Mouse (Mus musculus) heart, embryonic 15.5 days (tissue): ENCODE results near the gene Car6. TPM values are rescaled to one million over a fixed set of nuclear protein-coding genes. Genes with fewer than 3 reads are reported as not detected.
A peak's percentile ranks its signal among the peaks of the same experiment; 100 is the strongest.

ENCODE experiments used
- ATAC-seq: fragments of 200-750 bp; cut with Nextera tagmentation; replicated peaks from 2 replicates; pipeline ENCODE4 v1.8.0; 2017; ENCODE audit warnings: low read depth, moderate TSS enrichment; ENCODE audit not compliant: insufficient number of reproducible peaks, insufficient read depth, low FRiP score
- H3K27ac ChIP-seq: fragments of 300-500 bp; sonication (generic); 2 replicates; pipeline ENCODE4 v1.5.1; 2015; ENCODE audit warnings: mild to moderate bottlenecking, inconsistent platforms
- H3K27me3 ChIP-seq: fragments of 300-500 bp; sonication (generic); 2 replicates; pipeline ENCODE4 v1.6.1; 2015; ENCODE audit warnings: inconsistent platforms
- H3K36me3 ChIP-seq: fragments of 300-500 bp; sonication (generic); 2 replicates; pipeline ENCODE4 v1.6.1; 2015; ENCODE audit warnings: mild to moderate bottlenecking, inconsistent platforms
- H3K4me1 ChIP-seq: fragments of 300-500 bp; sonication (generic); replicated peaks from 2 replicates; pipeline ENCODE4 v1.6.1; 2015; ENCODE audit warnings: inconsistent platforms
- H3K4me2 ChIP-seq: fragments of 300-500 bp; sonication (generic); 2 replicates; pipeline ENCODE4 v1.6.1; 2015; ENCODE audit warnings: inconsistent platforms, mild to moderate bottlenecking, moderate library complexity
- H3K4me3 ChIP-seq: fragments of 300-500 bp; sonication (generic); 2 replicates; pipeline ENCODE4 v1.5.1; 2015; ENCODE audit warnings: mild to moderate bottlenecking, inconsistent platforms
- H3K9ac ChIP-seq: fragments of 300-500 bp; sonication (generic); 2 replicates; pipeline ENCODE4 v1.6.1; 2015; ENCODE audit warnings: mild to moderate bottlenecking, inconsistent platforms
- H3K9me3 ChIP-seq: fragments of 300-500 bp; sonication (generic); replicated peaks from 2 replicates; pipeline ENCODE4 v1.6.1; 2016; ENCODE audit warnings: inconsistent platforms
- WGBS: fragments of 180-500 bp; shearing (Covaris S2); methylation state at CpG from one replicate; pipeline ENCODE4 v1.1.7; 2015; ENCODE audit warnings: mixed read lengths; 5-methylcytosine and 5-hydroxymethylcytosine counted together
- polyA plus RNA-seq: library from polyadenylated mRNA; unstranded; fragments of >200 nt; fragmentation: Nextera tagmentation; extraction: Ambion mirVana; gene quantifications from 2 replicates; pipeline ENCODE4 v1.2.1, GENCODE M21; 2015

Car6 gene
- polyA plus RNA-seq, 1 experiment from 2014 or later = not detected

GRCm38 (mm10) chr4:150213910-150214309 lies 12.8 kb upstream of the Car6 start:
- ATAC-seq = no peak
- Histone ChIP-seq H3K4me2 (no peak overlapping the region), H3K27me3 (no peaks in the 10 kb centered on the region), H3K9ac (no peak overlapping the region), H3K4me3 (no peak overlapping the region), H3K9me3 (no peaks in the 10 kb centered on the region), H3K4me1 (peaks cover 6% of the 10 kb centered on the region; the same call in 1 of the 2 replicates), H3K27ac (no peak overlapping the region), H3K36me3 (no peaks in the 10 kb centered on the region)
- WGBS = 31% methylated on average over 5 of the region's 5 CpGs

DNA sequence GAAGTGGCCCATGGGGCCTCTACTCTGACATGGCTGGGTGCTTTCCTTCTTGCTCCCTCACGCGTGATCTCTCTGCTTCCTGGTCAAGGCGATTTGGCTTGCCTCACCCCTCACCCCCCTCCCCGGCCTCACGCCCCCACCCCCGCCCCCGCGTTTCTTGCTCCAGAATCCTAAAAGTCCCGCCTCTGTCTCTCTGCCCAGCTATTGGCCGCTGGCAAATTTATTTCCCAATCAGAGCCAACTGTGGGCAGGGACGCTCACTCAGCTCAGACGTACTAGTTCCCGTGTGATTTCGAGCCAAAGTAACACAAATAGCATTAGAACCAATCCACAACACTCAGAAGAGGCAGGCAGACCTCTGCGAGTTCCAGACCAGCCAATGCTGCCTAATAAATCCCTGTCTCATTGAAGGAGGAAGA lies 11.4 kb upstream of the Car6 start:
- no peaks in the 10 kb centered on the region for H3K27me3 ChIP-seq
- WGBS = 2% methylated on average over 15 of the region's 15 CpGs
- H3K9ac ChIP-seq = peak overlapping the region; percentile 49; the same call in 1 of the 2 replicates
- H3K27ac ChIP-seq = 0 out of 2 replicates have a peak overlapping the region, but pooled peaks have one; percentile 48
- H3K4me2 ChIP-seq = peak overlapping the region; percentile 71
- ATAC-seq = peak; percentile 76
- H3K36me3 ChIP-seq = no peaks in the 10 kb centered on the region
- peaks cover 6% of the 10 kb centered on the region; the same call in 1 of the 2 replicates for H3K4me1 ChIP-seq
- H3K4me3 ChIP-seq = peak overlapping the region; percentile 45
- no peaks in the 10 kb centered on the region for H3K9me3 ChIP-seq

GRCm38 (mm10) chr4:150211930-150212552 lies 10.9 kb upstream of the Car6 start:
- H3K27me3 ChIP-seq = no peaks in the 10 kb centered on the region
- H3K4me1 ChIP-seq = peaks cover 6% of the 10 kb centered on the region; the same call in 1 of the 2 replicates
- no peak overlapping the region for H3K9ac ChIP-seq
- WGBS = 50% methylated on average over 10 of the region's 10 CpGs
- H3K9me3 ChIP-seq = no peaks in the 10 kb centered on the region
- H3K36me3 ChIP-seq = no peaks in the 10 kb centered on the region
- H3K4me3 ChIP-seq = peak overlapping the region; percentile 45
- peak overlapping the region; percentile 71 for H3K4me2 ChIP-seq
- no peak for ATAC-seq
- no peak overlapping the region for H3K27ac ChIP-seq

GRCm38 (mm10) chr4:150210306-150210705 lies 9.2 kb upstream of the Car6 start:
- H3K4me3 ChIP-seq = no peak overlapping the region
- peaks cover 6% of the 10 kb centered on the region; the same call in 1 of the 2 replicates for H3K4me1 ChIP-seq
- 79% methylated on average over 8 of the region's 8 CpGs for WGBS
- no peaks in the 10 kb centered on the region for H3K27me3 ChIP-seq
- H3K9me3 ChIP-seq = no peaks in the 10 kb centered on the region
- H3K27ac ChIP-seq = no peak overlapping the region
- H3K9ac ChIP-seq = no peak overlapping the region
- ATAC-seq = no peak
- H3K4me2 ChIP-seq = no peak overlapping the region
- no peaks in the 10 kb centered on the region for H3K36me3 ChIP-seq

DNA sequence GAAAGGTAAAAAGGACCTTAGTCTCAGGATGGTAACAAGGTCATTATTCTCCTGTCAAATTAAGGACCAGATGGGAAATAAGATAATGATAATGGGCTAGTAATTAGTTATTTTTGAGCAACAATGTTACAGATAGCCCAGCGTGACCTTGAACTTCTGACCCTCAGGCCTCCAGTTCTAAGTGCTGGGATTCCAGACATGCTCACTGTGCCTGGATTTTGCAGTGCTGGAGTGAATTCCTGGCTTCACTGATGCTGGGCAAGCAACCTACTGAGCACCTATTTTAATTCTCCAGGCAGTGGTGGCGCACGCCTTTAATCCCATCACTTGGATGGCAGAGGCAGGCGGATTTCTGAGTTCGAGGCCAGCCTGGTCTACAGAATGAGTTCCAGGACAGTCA lies 8.6 kb upstream of the Car6 start:
- H3K27me3 ChIP-seq = no peaks in the 10 kb centered on the region
- H3K36me3 ChIP-seq = no peaks in the 10 kb centered on the region
- ATAC-seq = no peak
- no peak overlapping the region for H3K4me2 ChIP-seq
- WGBS = 87% methylated on average over 5 of the region's 5 CpGs
- H3K4me1 ChIP-seq = peaks cover 6% of the 10 kb centered on the region; the same call in 1 of the 2 replicates
- H3K9me3 ChIP-seq = no peaks in the 10 kb centered on the region
- no peak overlapping the region for H3K4me3 ChIP-seq
- H3K27ac ChIP-seq = no peak overlapping the region
- H3K9ac ChIP-seq = no peak overlapping the region

- H3K36me3 ChIP-seq = no peaks in the 10 kb centered on the region
- ATAC-seq = no peak
- H3K4me1 ChIP-seq = no peaks in the 10 kb centered on the region
- H3K27ac ChIP-seq = no peak overlapping the region
- no peaks in the 10 kb centered on the region for H3K9me3 ChIP-seq
- no peak overlapping the region for H3K9ac ChIP-seq
- no peak overlapping the region for H3K4me3 ChIP-seq
- no peak overlapping the region for H3K4me2 ChIP-seq
- H3K27me3 ChIP-seq = no peaks in the 10 kb centered on the region
- WGBS = 80% methylated on average over 3 of the region's 3 CpGs
Observed at GRCm38 (mm10) chr4:150204877-150205276, 3.7 kb upstream of the Car6 start.

GRCm38 (mm10) chr4:150202702-150203101 lies 1.6 kb upstream of the Car6 start:
- 74% methylated on average over 5 of the region's 5 CpGs for WGBS
- no peaks in the 10 kb centered on the region for H3K36me3 ChIP-seq
- no peaks in the 10 kb centered on the region for H3K27me3 ChIP-seq
- no peak for ATAC-seq
- no peaks in the 10 kb centered on the region for H3K4me1 ChIP-seq
- no peaks in the 10 kb centered on the region for H3K9me3 ChIP-seq
- H3K27ac ChIP-seq = no peak overlapping the region
- no peak overlapping the region for H3K4me2 ChIP-seq
- no peak overlapping the region for H3K4me3 ChIP-seq
- no peak overlapping the region for H3K9ac ChIP-seq

DNA sequence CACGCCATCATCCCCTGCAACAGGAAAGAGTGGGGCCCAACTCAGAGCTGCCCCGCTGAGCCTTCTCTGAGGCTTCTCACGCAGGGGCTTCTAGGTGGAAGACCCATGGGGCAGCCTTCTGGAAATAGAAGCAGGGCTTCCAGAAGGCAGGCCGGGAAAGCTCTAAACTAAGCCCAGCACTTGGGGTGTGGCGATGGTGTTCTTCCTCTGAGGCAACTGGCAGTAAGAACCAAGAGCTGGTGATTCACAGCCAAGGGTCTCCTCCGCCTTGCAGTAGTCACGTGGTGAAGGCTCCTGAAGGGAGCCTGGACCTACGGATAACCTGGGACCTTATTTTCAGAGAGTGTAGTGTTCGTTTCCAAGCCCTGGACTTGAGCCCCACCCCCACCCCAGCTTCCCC lies 2.9 kb downstream of the Car6 start:
- H3K4me3 ChIP-seq = no peak overlapping the region
- H3K27ac ChIP-seq = no peak overlapping the region
- ATAC-seq = no peak
- H3K4me2 ChIP-seq = no peak overlapping the region
- no peaks in the 10 kb centered on the region for H3K4me1 ChIP-seq
- no peaks in the 10 kb centered on the region for H3K27me3 ChIP-seq
- no peak overlapping the region for H3K9ac ChIP-seq
- no peaks in the 10 kb centered on the region for H3K36me3 ChIP-seq
- WGBS = 64% methylated on average over 9 of the region's 9 CpGs
- H3K9me3 ChIP-seq = no peaks in the 10 kb centered on the region

GRCm38 (mm10) chr4:150193915-150194314 lies 7.2 kb downstream of the Car6 start:
- WGBS = 49% methylated on average over 1 of the region's 1 CpGs
- ATAC-seq = no peak
- Histone ChIP-seq H3K27me3 (no peaks in the 10 kb centered on the region), H3K27ac (no peak overlapping the region), H3K4me1 (no peaks in the 10 kb centered on the region), H3K4me2 (no peak overlapping the region), H3K4me3 (no peak overlapping the region), H3K9me3 (no peaks in the 10 kb centered on the region), H3K9ac (no peak overlapping the region), H3K36me3 (no peaks in the 10 kb centered on the region)

- no peak overlapping the region for H3K9ac ChIP-seq
- H3K4me2 ChIP-seq = no peak overlapping the region
- no peak for ATAC-seq
- H3K4me1 ChIP-seq = no peaks in the 10 kb centered on the region
- H3K27ac ChIP-seq = no peak overlapping the region
- 71% methylated on average over 6 of the region's 6 CpGs for WGBS
- H3K4me3 ChIP-seq = no peak overlapping the region
- no peaks in the 10 kb centered on the region for H3K27me3 ChIP-seq
- no peaks in the 10 kb centered on the region for H3K36me3 ChIP-seq
- no peaks in the 10 kb centered on the region for H3K9me3 ChIP-seq
Observed at GRCm38 (mm10) chr4:150192199-150192598, 8.9 kb downstream of the Car6 start.

DNA sequence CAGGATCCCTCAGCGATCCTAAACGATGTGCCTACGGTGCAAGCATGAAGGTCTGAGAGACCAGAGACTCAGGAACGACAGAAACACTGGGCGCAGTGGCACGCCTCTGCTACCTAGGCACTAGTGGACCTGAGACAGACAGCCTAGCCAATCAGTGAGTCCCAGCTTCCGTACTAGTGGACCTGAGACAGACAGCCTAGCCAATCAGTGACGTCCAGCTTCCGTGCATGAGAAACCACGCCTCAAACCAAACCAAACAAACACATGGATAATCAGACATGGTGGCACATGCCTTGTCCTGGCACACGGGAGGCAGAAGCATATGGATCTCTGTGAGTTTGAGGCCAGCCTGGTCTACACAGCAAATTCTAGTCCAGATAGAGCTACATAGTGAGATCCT lies 12.9 kb downstream of the Car6 start:
- H3K4me2 ChIP-seq = no peak overlapping the region

GRCm38 (mm10) chr4:150181304-150181703 lies 19.8 kb downstream of the Car6 start:
- no peak for ATAC-seq
- Histone ChIP-seq H3K4me1 (0 out of 2 replicates have a peak, but pooled peaks cover 3% of the 10 kb centered on the region), H3K4me2 (no peak overlapping the region), H3K9me3 (no peaks in the 10 kb centered on the region), H3K4me3 (no peak overlapping the region), H3K27ac (no peak overlapping the region), H3K9ac (no peak overlapping the region), H3K36me3 (no peaks in the 10 kb centered on the region), H3K27me3 (no peaks in the 10 kb centered on the region)
- 84% methylated on average over 7 of the region's 7 CpGs for WGBS

More for the DNA sequence above, 12.9 kb downstream of the Car6 start:
- H3K36me3 ChIP-seq = no peaks in the 10 kb centered on the region
- WGBS = 52% methylated on average over 11 of the region's 11 CpGs
- no peaks in the 10 kb centered on the region for H3K27me3 ChIP-seq
- no peak overlapping the region for H3K27ac ChIP-seq
- H3K4me3 ChIP-seq = no peak overlapping the region
- H3K9me3 ChIP-seq = no peaks in the 10 kb centered on the region
- H3K9ac ChIP-seq = no peak overlapping the region
- ATAC-seq = no peak
- no peaks in the 10 kb centered on the region for H3K4me1 ChIP-seq
